Mouse (Mus musculus) limb, embryonic 11.5 days (tissue): ENCODE data around the gene Tfe3. TPM values are rescaled to one million over a fixed set of nuclear protein-coding genes. Genes with fewer than 3 reads are reported as not detected.
A peak's percentile ranks its signal among the peaks of the same experiment; 100 is the strongest.
"Not testable (repeated sequence)": the region's sequence is repeated elsewhere in the genome, so short reads cannot be mapped to it uniquely, and the experiment has no call there.

Experiments used
- ATAC-seq: fragments of 200-750 bp; cut with Nextera tagmentation; 2 replicates; pipeline ENCODE4 v1.8.0; 2017; ENCODE audit warnings: low read depth; ENCODE audit not compliant: insufficient number of reproducible peaks, low FRiP score, low TSS enrichment
- DNase-seq: peaks from one replicate; pipeline ENCODE4 v3.0.0-alpha.2; 2015; ENCODE audit warnings: low spot score
- H3K27ac ChIP-seq: fragments of 300-500 bp; sonication (generic); replicated peaks from 2 replicates; pipeline ENCODE4 v1.5.1; 2014; ENCODE audit warnings: low read depth, mild to moderate bottlenecking, low read length
- H3K27me3 ChIP-seq: fragments of 300-500 bp; sonication (generic); 2 replicates; pipeline ENCODE4 v1.6.1; 2014; ENCODE audit warnings: mild to moderate bottlenecking, low read length, mixed read lengths; ENCODE audit not compliant: control insufficient read depth, insufficient read depth
- H3K36me3 ChIP-seq: fragments of 300-500 bp; sonication (generic); 2 replicates; pipeline ENCODE4 v1.6.1; 2014; ENCODE audit warnings: mild to moderate bottlenecking, low read length, moderate library complexity, mixed read lengths; ENCODE audit not compliant: control insufficient read depth, insufficient read depth
- H3K4me1 ChIP-seq: fragments of 300-500 bp; sonication (generic); 2 replicates; pipeline ENCODE4 v1.6.1; 2014; ENCODE audit warnings: low read length, mixed read lengths; ENCODE audit not compliant: control insufficient read depth, insufficient read depth
- H3K4me2 ChIP-seq: fragments of 300-500 bp; sonication (generic); 2 replicates; pipeline ENCODE4 v1.6.1; 2014; ENCODE audit warnings: low read depth, mild to moderate bottlenecking, moderate library complexity; ENCODE audit not compliant: severe bottlenecking
- H3K4me3 ChIP-seq: fragments of 300-500 bp; sonication (generic); 2 replicates; pipeline ENCODE4 v1.5.1; 2014; ENCODE audit warnings: low read depth, low read length
- H3K9ac ChIP-seq: fragments of 300-500 bp; sonication (generic); 2 replicates; pipeline ENCODE4 v1.6.1; 2014; ENCODE audit warnings: mild to moderate bottlenecking, low read length
- H3K9me3 ChIP-seq: fragments of 300-500 bp; sonication (generic); 2 replicates; pipeline ENCODE4 v1.6.1; 2016; ENCODE audit warnings: low read length; ENCODE audit not compliant: control insufficient read depth
- WGBS: fragments of 180-500 bp; shearing (Covaris S2); extraction: QIAGEN DNeasy Blood & Tissue Kit; methylation state at CpG from one replicate; pipeline ENCODE4 v1.1.7; 2014; 5-methylcytosine and 5-hydroxymethylcytosine counted together
- polyA plus RNA-seq: library from polyadenylated mRNA; unstranded; fragments of >200 nt; fragmentation: Nextera tagmentation; extraction: Ambion mirVana; gene quantifications from 2 replicates; pipeline ENCODE4 v1.2.1, GENCODE M21; 2014

The Tfe3 gene
- polyA plus RNA-seq, 1 experiment from 2014 or later: 20.6 TPM

GRCm38 (mm10) chrX:7782603-7783092 is 20.3 kb downstream of the Tfe3 start:
- WGBS: 78% methylated on average over 4 of the region's 4 CpGs
- no peak for ATAC-seq

GRCm38 (mm10) chrX:7789542-7790136 is 27.3 kb downstream of the Tfe3 start, which contains the start of gene Gripap1:
TSS of gene Gripap1 (plus strand) at chrX:7789765.
- H3K4me1 ChIP-seq: no peaks in the 10 kb centered on the region
- 14% methylated on average over 24 of the region's 24 CpGs for WGBS
- H3K4me3 ChIP-seq: peak within 1 kb of the TSS; percentile 44
- H3K27me3 ChIP-seq: no peaks in the 10 kb centered on the region
- peak within 1 kb of the TSS; percentile 43 for H3K4me2 ChIP-seq
- H3K36me3 ChIP-seq: no peaks in the 10 kb centered on the region
- peak; percentile 68; the same call in 1 of the 2 replicates for ATAC-seq
- H3K27ac ChIP-seq: no peak within 1 kb of the TSS
- no peaks in the 10 kb centered on the region for H3K9me3 ChIP-seq
- H3K9ac ChIP-seq: peak within 1 kb of the TSS; percentile 32
- DNase-seq: peak; percentile 65

More at GRCm38 (mm10) chrX:7782603-7783092, 20.3 kb downstream of the Tfe3 start:
- Histone ChIP-seq H3K9ac (no peak overlapping the region), H3K27me3 (no peaks in the 10 kb centered on the region), H3K27ac (no peak overlapping the region), H3K4me3 (no peak overlapping the region), H3K36me3 (no peaks in the 10 kb centered on the region), H3K4me2 (no peak overlapping the region), H3K9me3 (no peaks in the 10 kb centered on the region), H3K4me1 (no peaks in the 10 kb centered on the region)
- DNase-seq: no peak

- Histone ChIP-seq H3K4me2 (peak overlapping the region; percentile 37), H3K36me3 (no peaks in the 10 kb centered on the region), H3K4me1 (no peaks in the 10 kb centered on the region), H3K9ac (peak overlapping the region; percentile 32), H3K9me3 (no peaks in the 10 kb centered on the region), H3K27ac (no peak overlapping the region), H3K4me3 (peak overlapping the region; percentile 44), H3K27me3 (no peaks in the 10 kb centered on the region)
- 29% methylated on average over 5 of the region's 5 CpGs for WGBS
- ATAC-seq (no peak), DNase-seq (no peak)
These were observed 27.9 kb downstream of the Tfe3 start for GRCm38 (mm10) chrX:7790309-7790708.

GRCm38 (mm10) chrX:7793361-7793760 is 31.0 kb downstream of the Tfe3 start:
- H3K27me3 ChIP-seq: no peaks in the 10 kb centered on the region
- H3K27ac ChIP-seq: no peak overlapping the region
- WGBS: 45% methylated on average over 3 of the region's 3 CpGs
- H3K4me2 ChIP-seq: no peak overlapping the region
- H3K4me3 ChIP-seq: no peak overlapping the region
- ATAC-seq (no peak), DNase-seq (no peak)
- H3K9ac ChIP-seq: no peak overlapping the region
- no peaks in the 10 kb centered on the region for H3K9me3 ChIP-seq
- no peaks in the 10 kb centered on the region for H3K4me1 ChIP-seq
- H3K36me3 ChIP-seq: no peaks in the 10 kb centered on the region

DNA sequence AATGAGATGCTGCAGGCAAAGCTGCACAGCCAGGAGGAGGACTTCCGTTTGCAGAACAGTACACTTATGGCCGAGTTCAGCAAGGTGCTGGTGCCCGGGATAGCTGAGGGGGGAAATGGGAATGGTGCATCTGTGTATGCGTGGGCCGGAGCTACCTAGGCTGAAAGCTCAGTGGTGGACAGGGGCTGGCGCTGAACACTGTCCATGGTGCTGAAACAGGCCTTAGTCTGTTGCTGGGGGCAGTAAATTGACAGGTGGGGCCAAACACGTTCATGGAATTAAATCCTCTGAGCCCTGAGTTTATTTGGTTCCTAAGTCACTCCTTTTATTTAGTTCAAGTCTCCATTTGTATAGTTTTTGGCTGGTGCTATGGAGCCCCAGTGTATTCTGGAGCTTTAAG is 32.7 kb downstream of the Tfe3 start:
- no peak overlapping the region for H3K9ac ChIP-seq
- no peaks in the 10 kb centered on the region for H3K36me3 ChIP-seq
- H3K4me2 ChIP-seq: no peak overlapping the region
- H3K4me3 ChIP-seq: no peak overlapping the region
- no peaks in the 10 kb centered on the region for H3K9me3 ChIP-seq
- ATAC-seq (no peak), DNase-seq (peak; percentile 70)
- no peaks in the 10 kb centered on the region for H3K27me3 ChIP-seq
- H3K27ac ChIP-seq: no peak overlapping the region
- H3K4me1 ChIP-seq: no peaks in the 10 kb centered on the region
- WGBS: 26% methylated on average over 7 of the region's 7 CpGs

DNA sequence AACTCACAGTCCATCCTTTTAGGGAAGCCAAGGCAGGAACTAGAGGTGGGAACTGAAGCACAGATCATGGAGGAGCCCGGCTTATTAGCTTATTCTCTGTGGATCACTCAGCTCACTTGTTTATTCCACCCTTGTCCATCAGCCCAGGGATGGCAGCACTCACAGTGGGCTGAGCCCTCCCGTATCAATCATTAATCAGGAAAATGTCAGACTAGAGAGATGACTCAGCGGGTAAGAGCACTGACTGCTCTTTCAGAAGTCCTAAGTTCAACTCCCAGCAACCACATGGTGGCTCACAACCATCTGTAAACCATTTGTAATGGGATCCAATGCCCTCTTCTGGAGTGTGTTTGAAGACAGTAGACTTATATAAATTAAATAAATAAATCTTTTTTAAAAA is 35.0 kb downstream of the Tfe3 start:
- Histone ChIP-seq H3K27ac (no peak overlapping the region), H3K4me1 (no peaks in the 10 kb centered on the region), H3K9ac (no peak overlapping the region), H3K36me3 (no peaks in the 10 kb centered on the region), H3K27me3 (no peaks in the 10 kb centered on the region), H3K4me3 (no peak overlapping the region), H3K9me3 (no peaks in the 10 kb centered on the region), H3K4me2 (no peak overlapping the region)
- ATAC-seq (no peak), DNase-seq (no peak)
- 84% methylated on average over 3 of the region's 3 CpGs for WGBS

DNA sequence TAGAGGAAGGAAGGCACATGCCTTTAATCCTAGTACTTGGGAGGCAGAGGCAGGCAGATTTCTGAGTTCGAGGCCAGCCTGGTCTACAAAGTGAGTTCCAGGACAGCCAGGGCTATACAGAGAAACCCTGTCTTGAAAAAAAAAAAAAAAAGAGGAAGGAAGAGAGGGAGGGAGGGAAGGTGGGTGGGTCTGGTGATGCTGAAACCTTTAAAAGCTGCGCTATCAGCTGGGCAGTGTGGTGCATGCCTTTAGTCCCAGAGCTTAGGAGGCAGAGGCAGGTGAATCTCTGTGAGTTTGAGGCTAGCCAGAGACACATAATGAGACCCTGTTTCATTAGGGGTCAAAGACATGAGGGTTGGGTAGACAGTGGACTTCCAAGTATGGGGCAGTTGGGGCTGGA is 39.8 kb downstream of the Tfe3 start:
- H3K4me1 ChIP-seq, H3K27me3 ChIP-seq, H3K36me3 ChIP-seq, DNase-seq, H3K27ac ChIP-seq, H3K9ac ChIP-seq, H3K9me3 ChIP-seq, ATAC-seq, H3K4me3 ChIP-seq, H3K4me2 ChIP-seq: not testable (repeated sequence)
- WGBS: 88% methylated on average over 1 of the region's 2 CpGs

DNA sequence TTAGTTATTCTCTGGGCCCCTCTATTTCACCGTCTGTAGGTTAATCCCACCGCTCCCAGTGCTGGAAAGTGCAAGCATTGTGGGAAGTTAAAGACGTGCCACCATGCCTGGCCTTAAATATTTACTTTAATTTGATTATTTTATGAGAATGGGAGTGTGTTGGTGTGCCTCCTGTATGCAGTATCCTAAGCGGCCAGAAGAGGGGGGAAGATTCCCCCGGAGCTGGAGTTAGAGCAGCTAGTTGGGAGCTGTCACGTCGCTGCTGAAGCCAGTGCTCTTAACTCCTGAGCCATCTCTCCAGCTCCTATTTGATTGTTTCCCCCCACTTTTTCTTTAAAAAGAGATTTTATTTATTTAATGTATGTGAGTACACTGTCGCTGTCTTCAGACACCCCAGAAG is 52.7 kb downstream of the Tfe3 start:
- WGBS: 43% methylated on average over 8 of the region's 8 CpGs
- not testable (repeated sequence) for H3K27ac ChIP-seq, H3K4me3 ChIP-seq, H3K36me3 ChIP-seq, H3K9me3 ChIP-seq, H3K4me2 ChIP-seq, H3K27me3 ChIP-seq, H3K4me1 ChIP-seq, ATAC-seq, H3K9ac ChIP-seq
- DNase-seq: peak; percentile 29
